Mouse (Mus musculus) heart, embryonic 13.5 days (tissue): ENCODE measurements around the gene Cngb1. TPM values are rescaled to one million over a fixed set of nuclear protein-coding genes. Genes with fewer than 3 reads are reported as not detected.
"Not testable (repeated sequence)": the region's sequence is repeated elsewhere in the genome, so short reads cannot be mapped to it uniquely, and the experiment has no call there.

Source experiments
- ATAC-seq: fragments of 200-750 bp; cut with Nextera tagmentation; 2 replicates; pipeline ENCODE4 v1.8.0; 2017; ENCODE audit warnings: moderate TSS enrichment; ENCODE audit not compliant: insufficient number of reproducible peaks, low FRiP score, low TSS enrichment; ENCODE audit errors: extremely low read depth
- H3K27ac ChIP-seq: fragments of 300-500 bp; sonication (generic); replicated peaks from 2 replicates; pipeline ENCODE4 v1.5.1; 2015; ENCODE audit warnings: moderate library complexity, mild to moderate bottlenecking, inconsistent platforms
- H3K27me3 ChIP-seq: fragments of 300-500 bp; sonication (generic); replicated peaks from 2 replicates; pipeline ENCODE4 v1.6.1; 2015; ENCODE audit warnings: mild to moderate bottlenecking, inconsistent platforms
- H3K36me3 ChIP-seq: fragments of 300-500 bp; sonication (generic); 2 replicates; pipeline ENCODE4 v1.6.1; 2015; ENCODE audit warnings: mild to moderate bottlenecking, inconsistent platforms
- H3K4me1 ChIP-seq: fragments of 300-500 bp; sonication (generic); 2 replicates; pipeline ENCODE4 v1.6.1; 2015; ENCODE audit warnings: inconsistent platforms
- H3K4me2 ChIP-seq: fragments of 300-500 bp; sonication (generic); 2 replicates; pipeline ENCODE4 v1.6.1; 2015; ENCODE audit warnings: inconsistent platforms, mild to moderate bottlenecking, moderate library complexity
- H3K4me3 ChIP-seq: fragments of 300-500 bp; sonication (generic); 2 replicates; pipeline ENCODE4 v1.5.1; 2015; ENCODE audit warnings: moderate library complexity, mild to moderate bottlenecking, inconsistent platforms
- H3K9ac ChIP-seq: fragments of 300-500 bp; sonication (generic); 2 replicates; pipeline ENCODE4 v1.6.1; 2015; ENCODE audit warnings: inconsistent platforms, mild to moderate bottlenecking, moderate library complexity
- H3K9me3 ChIP-seq: fragments of 300-500 bp; sonication (generic); 2 replicates; pipeline ENCODE4 v1.6.1; 2016; ENCODE audit warnings: inconsistent platforms
- WGBS: fragments of 180-500 bp; shearing (Covaris S2); methylation state at CpG from one replicate; pipeline ENCODE4 v1.1.7; 2015; ENCODE audit warnings: mixed read lengths; 5-methylcytosine and 5-hydroxymethylcytosine counted together
- polyA plus RNA-seq: library from polyadenylated mRNA; unstranded; fragments of >200 nt; fragmentation: Nextera tagmentation; extraction: Ambion mirVana; gene quantifications from 2 replicates; pipeline ENCODE4 v1.2.1, GENCODE M21; 2015

The Cngb1 gene
- polyA plus RNA-seq, 1 experiment from 2014 or later = 0.55 TPM

- no peaks in the 10 kb centered on the region for H3K36me3 ChIP-seq
- no peak overlapping the region for H3K4me3 ChIP-seq
- 75% methylated on average over 4 of the region's 4 CpGs for WGBS
- no peak overlapping the region for H3K9ac ChIP-seq
- no peak overlapping the region; the same call in 1 of the 2 replicates for H3K27ac ChIP-seq
- no peaks in the 10 kb centered on the region for H3K27me3 ChIP-seq
- no peaks in the 10 kb centered on the region for H3K9me3 ChIP-seq
- H3K4me2 ChIP-seq = no peak overlapping the region
- H3K4me1 ChIP-seq = peaks cover 26% of the 10 kb centered on the region
- no peak for ATAC-seq
These were observed 62.5 kb downstream of the Cngb1 start for GRCm38 (mm10) chr8:95243853-95244252.

DNA sequence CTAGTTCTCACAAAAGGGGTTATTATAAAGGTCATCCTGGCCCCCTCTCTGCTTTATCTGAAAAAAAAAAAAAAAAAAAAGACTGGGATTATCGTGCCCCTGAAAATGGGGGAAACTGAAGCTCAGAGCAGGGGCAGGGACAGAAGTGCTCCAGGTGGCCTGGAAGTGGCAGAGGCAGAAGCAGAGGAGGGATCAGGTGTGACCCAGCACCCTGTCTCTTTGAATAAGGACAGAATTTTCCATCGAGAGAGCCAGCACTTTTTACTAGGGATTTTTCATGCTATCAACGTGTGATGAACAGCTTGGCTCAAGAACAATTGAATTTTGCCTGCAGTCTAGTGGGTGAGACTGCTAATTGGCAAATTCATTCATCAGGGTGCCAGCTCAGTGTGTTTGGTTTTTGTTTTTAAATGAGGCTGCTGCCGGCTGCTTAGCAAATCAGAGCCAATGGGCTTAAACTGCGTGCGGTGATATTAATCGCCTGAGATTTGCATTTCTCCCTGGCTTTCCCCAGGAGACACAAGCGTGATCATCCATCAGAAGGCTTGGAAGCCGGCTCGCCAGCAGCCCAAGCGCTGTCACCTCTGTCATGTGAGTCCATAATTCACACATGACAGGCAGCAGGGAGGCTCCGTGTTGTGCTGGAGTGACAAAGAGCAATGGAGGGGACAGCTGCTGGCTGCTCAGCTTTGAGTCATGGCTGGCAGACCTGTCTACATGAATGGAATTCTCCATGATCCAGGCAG lies 63.4 kb downstream of the Cngb1 start:
- Histone ChIP-seq H3K9me3 (no peaks in the 10 kb centered on the region), H3K27ac (no peak overlapping the region), H3K4me1 (peaks cover 26% of the 10 kb centered on the region), H3K4me2 (no peak overlapping the region), H3K36me3 (no peaks in the 10 kb centered on the region), H3K9ac (peak overlapping the region; percentile 28; the same call in 1 of the 2 replicates), H3K4me3 (no peak overlapping the region), H3K27me3 (no peaks in the 10 kb centered on the region)
- WGBS = 56% methylated on average over 12 of the region's 12 CpGs
- ATAC-seq = no peak

DNA sequence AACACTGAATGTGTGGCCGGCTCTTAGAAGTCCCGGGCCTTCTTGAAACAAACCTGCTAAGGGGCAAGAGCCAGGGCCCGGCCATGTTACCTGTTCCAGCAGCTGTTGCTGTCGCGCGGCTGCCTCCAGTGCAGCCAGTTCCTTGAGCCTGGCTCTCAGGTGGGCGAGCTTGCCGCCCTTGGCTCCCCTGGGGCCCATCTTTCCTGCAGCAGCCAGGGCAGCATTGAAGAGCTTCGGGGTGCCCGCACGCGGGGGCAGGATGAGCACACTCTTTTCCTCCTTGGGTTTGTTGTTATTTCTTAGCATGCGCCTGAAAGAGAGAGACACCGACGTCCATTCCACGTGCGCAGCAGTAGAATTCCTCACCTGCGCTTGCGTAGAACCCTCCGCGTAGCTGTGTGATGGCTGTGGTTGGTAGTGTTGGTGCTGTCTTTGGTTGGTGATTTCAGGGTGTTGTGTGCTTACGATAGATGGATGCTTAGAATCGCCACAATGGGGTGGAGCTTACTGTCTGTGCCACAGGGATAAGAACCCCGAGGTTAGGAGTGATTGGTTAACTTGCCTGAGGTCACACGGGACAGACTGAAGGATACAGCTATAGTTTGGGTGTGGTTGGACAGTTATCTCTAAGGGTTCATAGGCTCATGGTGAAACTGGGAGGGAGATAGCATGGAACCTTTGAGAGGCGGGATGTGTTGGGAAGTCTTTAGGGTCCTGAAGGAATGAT lies 64.1 kb downstream of the Cngb1 start:
- Histone ChIP-seq H3K4me3 (no peak overlapping the region), H3K27ac (no peak overlapping the region), H3K9me3 (no peaks in the 10 kb centered on the region), H3K4me2 (no peak overlapping the region), H3K36me3 (no peaks in the 10 kb centered on the region), H3K4me1 (peaks cover 26% of the 10 kb centered on the region), H3K9ac (no peak overlapping the region), H3K27me3 (no peaks in the 10 kb centered on the region)
- WGBS = 81% methylated on average over 26 of the region's 26 CpGs
- ATAC-seq = no peak

- Histone ChIP-seq H3K4me2 (no peak overlapping the region), H3K4me1 (no peaks in the 10 kb centered on the region), H3K27ac (no peak overlapping the region), H3K9me3 (0 out of 2 replicates have a peak, but pooled peaks cover 6% of the 10 kb centered on the region), H3K36me3 (no peaks in the 10 kb centered on the region), H3K27me3 (no peaks in the 10 kb centered on the region), H3K4me3 (no peak overlapping the region), H3K9ac (0 out of 2 replicates have a peak overlapping the region, but pooled peaks have one; percentile 47)
- no peak for ATAC-seq
- WGBS = 1% methylated on average over 3 of the region's 3 CpGs
These were observed 70.7 kb downstream of the Cngb1 start for GRCm38 (mm10) chr8:95235683-95236082.

DNA sequence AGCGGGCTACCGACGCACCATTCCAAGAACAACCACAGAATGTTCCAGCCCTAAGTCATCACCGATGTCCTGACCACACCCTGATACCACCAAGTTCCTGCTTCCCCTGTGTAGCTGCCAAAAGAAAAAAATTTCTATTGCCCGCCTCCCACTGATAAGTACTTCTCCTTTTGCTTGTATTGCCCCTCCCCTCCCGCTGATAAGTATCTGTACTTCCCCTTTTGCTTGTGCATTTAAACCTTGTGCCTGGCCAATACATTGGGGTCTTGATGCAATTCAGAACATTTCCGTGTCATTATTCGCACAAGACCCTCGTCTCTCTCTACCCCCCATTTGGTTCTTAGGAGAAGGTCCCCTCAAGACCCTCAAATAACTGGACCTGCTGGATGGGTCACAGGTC lies 76.3 kb downstream of the Cngb1 start:
- not testable (repeated sequence) for H3K4me3 ChIP-seq, H3K36me3 ChIP-seq, H3K27ac ChIP-seq, H3K27me3 ChIP-seq, H3K9ac ChIP-seq, ATAC-seq, H3K9me3 ChIP-seq, H3K4me2 ChIP-seq
- 86% methylated on average over 9 of the region's 9 CpGs for WGBS
- peaks cover 20% of the 10 kb centered on the region for H3K4me1 ChIP-seq

- Histone ChIP-seq H3K27me3 (no peaks in the 10 kb centered on the region), H3K4me1 (peaks cover 20% of the 10 kb centered on the region), H3K9ac (no peak overlapping the region), H3K9me3 (no peaks in the 10 kb centered on the region), H3K36me3 (no peaks in the 10 kb centered on the region), H3K4me3 (no peak overlapping the region), H3K4me2 (peak overlapping the region; percentile 22; the same call in 1 of the 2 replicates), H3K27ac (peak overlapping the region; percentile 46)
- ATAC-seq = no peak
- WGBS = 28% methylated on average over 2 of the region's 2 CpGs
These were observed 79.3 kb downstream of the Cngb1 start for GRCm38 (mm10) chr8:95227151-95227468.

GRCm38 (mm10) chr8:95226251-95227150 lies 79.9 kb downstream of the Cngb1 start:
- Histone ChIP-seq H3K4me3 (no peak overlapping the region), H3K9ac (no peak overlapping the region), H3K36me3 (no peaks in the 10 kb centered on the region), H3K27ac (peak overlapping the region; percentile 46), H3K27me3 (no peaks in the 10 kb centered on the region), H3K4me1 (peaks cover 20% of the 10 kb centered on the region), H3K9me3 (no peaks in the 10 kb centered on the region), H3K4me2 (peak overlapping the region; percentile 22; the same call in 1 of the 2 replicates)
- 32% methylated on average over 7 of the region's 7 CpGs for WGBS
- no peak for ATAC-seq

DNA sequence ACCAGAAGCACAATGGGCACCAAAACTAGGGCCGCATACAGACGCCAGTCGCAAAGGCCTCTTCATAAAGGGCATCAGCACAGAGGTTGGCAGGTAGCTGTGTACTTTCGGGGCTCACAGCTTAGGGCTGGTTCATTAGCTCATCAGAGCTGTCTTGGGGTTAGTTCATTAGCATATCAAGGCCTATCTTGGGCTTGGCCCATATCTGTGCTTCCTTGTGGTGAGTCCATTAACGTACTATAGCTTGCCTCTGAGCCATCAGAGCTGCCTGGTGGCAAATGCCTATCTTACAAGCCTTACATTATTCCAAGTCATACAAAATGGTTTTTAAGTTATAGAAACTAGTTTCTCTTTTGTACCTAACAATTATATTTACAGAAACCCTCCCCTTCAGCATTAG lies 82.4 kb downstream of the Cngb1 start:
- 84% methylated on average over 5 of the region's 5 CpGs for WGBS
- no peak for ATAC-seq

DNA sequence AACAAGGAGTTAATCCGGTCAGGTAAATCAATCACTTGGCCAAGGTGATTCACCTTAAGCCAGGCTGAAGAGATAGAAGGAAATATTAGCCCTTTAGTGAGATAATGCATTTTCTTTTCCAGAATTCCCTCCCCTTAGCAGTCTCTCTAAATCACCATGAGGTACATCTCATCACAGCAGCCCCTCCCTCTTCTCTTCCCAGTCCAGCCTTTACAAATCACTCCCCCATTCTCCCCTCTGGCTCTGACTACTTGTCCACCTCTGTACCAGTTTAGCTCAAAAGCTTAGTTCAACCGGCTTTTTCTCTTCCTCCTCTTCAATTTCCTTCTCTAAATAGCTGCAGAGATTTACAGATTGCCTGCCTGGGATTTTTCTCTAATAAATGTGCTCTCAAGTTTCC lies 85.3 kb downstream of the Cngb1 start:
- Histone ChIP-seq H3K4me2 (no peak overlapping the region), H3K27ac (peak overlapping the region; percentile 32; the same call in 1 of the 2 replicates), H3K27me3 (no peaks in the 10 kb centered on the region), H3K4me3 (no peak overlapping the region), H3K36me3 (no peaks in the 10 kb centered on the region), H3K4me1 (peaks cover 12% of the 10 kb centered on the region), H3K9me3 (no peaks in the 10 kb centered on the region), H3K9ac (peak overlapping the region; percentile 5; the same call in 1 of the 2 replicates)
- no peak for ATAC-seq
- 24% methylated on average over 2 of the region's 2 CpGs for WGBS

More for the DNA sequence above, 82.4 kb downstream of the Cngb1 start:
- no peak overlapping the region for H3K4me3 ChIP-seq
- no peak overlapping the region for H3K4me2 ChIP-seq
- no peaks in the 10 kb centered on the region for H3K27me3 ChIP-seq
- no peaks in the 10 kb centered on the region for H3K9me3 ChIP-seq
- H3K9ac ChIP-seq = no peak overlapping the region
- no peaks in the 10 kb centered on the region for H3K36me3 ChIP-seq
- H3K27ac ChIP-seq = no peak overlapping the region
- peaks cover 29% of the 10 kb centered on the region for H3K4me1 ChIP-seq

- no peaks in the 10 kb centered on the region for H3K9me3 ChIP-seq
- H3K4me3 ChIP-seq = no peak overlapping the region
- no peak overlapping the region for H3K4me2 ChIP-seq
- peak overlapping the region; percentile 6; the same call in 1 of the 2 replicates for H3K9ac ChIP-seq
- H3K27me3 ChIP-seq = no peaks in the 10 kb centered on the region
- peak; percentile 51; the same call in 1 of the 2 replicates for ATAC-seq
- H3K27ac ChIP-seq = peak overlapping the region; percentile 32; the same call in 1 of the 2 replicates
- H3K36me3 ChIP-seq = no peaks in the 10 kb centered on the region
- peaks cover 12% of the 10 kb centered on the region for H3K4me1 ChIP-seq
- 44% methylated on average over 7 of the region's 7 CpGs for WGBS
These were observed 85.8 kb downstream of the Cngb1 start for GRCm38 (mm10) chr8:95220571-95220998.

DNA sequence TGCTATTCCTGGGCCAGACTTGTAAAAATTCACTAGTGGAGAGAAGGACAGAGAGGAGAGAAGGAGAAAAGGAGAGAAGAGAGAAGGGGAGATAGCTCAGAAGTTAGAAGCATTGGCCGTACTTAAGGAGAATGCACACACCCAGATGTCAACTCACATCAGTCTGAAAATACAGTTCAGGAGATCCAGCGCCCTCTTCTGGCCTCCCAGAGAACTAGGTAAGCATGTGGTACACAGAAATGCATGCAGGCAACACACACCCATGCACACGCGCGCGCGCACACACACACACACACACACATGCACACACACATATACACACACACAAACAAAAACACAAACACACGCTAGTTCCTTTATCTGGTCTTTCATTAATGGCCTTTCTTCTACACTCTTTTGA lies 86.8 kb downstream of the Cngb1 start:
- H3K4me2 ChIP-seq = no peak overlapping the region
- no peak overlapping the region for H3K27ac ChIP-seq
- H3K36me3 ChIP-seq = no peaks in the 10 kb centered on the region
- 83% methylated on average over 8 of the region's 8 CpGs for WGBS
- no peaks in the 10 kb centered on the region for H3K9me3 ChIP-seq
- H3K27me3 ChIP-seq = no peaks in the 10 kb centered on the region
- no peak overlapping the region for H3K9ac ChIP-seq
- peaks cover 19% of the 10 kb centered on the region for H3K4me1 ChIP-seq
- no peak for ATAC-seq
- H3K4me3 ChIP-seq = no peak overlapping the region
